Mouse (Mus musculus) neural tube, embryonic 11.5 days (tissue): ENCODE results near the gene Prtn3. TPM values are rescaled to one million over a fixed set of nuclear protein-coding genes. Genes with fewer than 3 reads are reported as not detected.

ENCODE experiments used
- ATAC-seq: fragments of 200-750 bp; cut with Nextera tagmentation; 2 replicates; pipeline ENCODE4 v1.8.0; 2017; ENCODE audit warnings: moderate number of reproducible peaks, mild to moderate bottlenecking, moderate TSS enrichment, moderate library complexity; ENCODE audit not compliant: insufficient read depth, low FRiP score, low TSS enrichment
- DNase-seq: peaks from one replicate; pipeline ENCODE4 v3.0.0-alpha.2; 2015; ENCODE audit warnings: low spot score
- H3K27ac ChIP-seq: fragments of 300-500 bp; sonication (generic); 2 replicates; pipeline ENCODE4 v1.5.1; 2014; ENCODE audit warnings: low read depth, mild to moderate bottlenecking, low read length
- H3K27me3 ChIP-seq: fragments of 300-500 bp; sonication (generic); 2 replicates; pipeline ENCODE4 v1.6.1; 2014; ENCODE audit warnings: mild to moderate bottlenecking, low read length, mixed read lengths; ENCODE audit not compliant: control insufficient read depth, insufficient read depth
- H3K36me3 ChIP-seq: fragments of 300-500 bp; sonication (generic); 2 replicates; pipeline ENCODE4 v1.6.1; 2014; ENCODE audit warnings: mild to moderate bottlenecking, low read length, moderate library complexity, mixed read lengths; ENCODE audit not compliant: control insufficient read depth, insufficient read depth
- H3K4me1 ChIP-seq: fragments of 300-500 bp; sonication (generic); 2 replicates; pipeline ENCODE4 v1.6.1; 2014; ENCODE audit warnings: low read length, mixed read lengths; ENCODE audit not compliant: control insufficient read depth, insufficient read depth
- H3K4me2 ChIP-seq: fragments of 300-500 bp; sonication (generic); 2 replicates; pipeline ENCODE4 v1.6.1; 2014; ENCODE audit warnings: low read depth, mild to moderate bottlenecking, moderate library complexity
- H3K4me3 ChIP-seq: fragments of 300-500 bp; sonication (generic); 2 replicates; pipeline ENCODE4 v1.5.1; 2014; ENCODE audit warnings: low read depth, low read length
- H3K9ac ChIP-seq: fragments of 300-500 bp; sonication (generic); 2 replicates; pipeline ENCODE4 v1.6.1; 2014; ENCODE audit warnings: mild to moderate bottlenecking, low read length
- H3K9me3 ChIP-seq: fragments of 300-500 bp; sonication (generic); 2 replicates; pipeline ENCODE4 v1.6.1; 2016; ENCODE audit warnings: low read length; ENCODE audit not compliant: control insufficient read depth
- WGBS: fragments of 180-500 bp; shearing (Covaris S2); extraction: QIAGEN DNeasy Blood & Tissue Kit; methylation state at CpG from one replicate; pipeline ENCODE4 v1.1.7; 2014; 5-methylcytosine and 5-hydroxymethylcytosine counted together
- polyA plus RNA-seq: library from polyadenylated mRNA; unstranded; fragments of >200 nt; fragmentation: Nextera tagmentation; extraction: Ambion mirVana; gene quantifications from 2 replicates; pipeline ENCODE4 v1.2.1, GENCODE M21; 2014

Prtn3 gene
- polyA plus RNA-seq, 1 experiment from 2014 or later = 12.5 TPM

DNA sequence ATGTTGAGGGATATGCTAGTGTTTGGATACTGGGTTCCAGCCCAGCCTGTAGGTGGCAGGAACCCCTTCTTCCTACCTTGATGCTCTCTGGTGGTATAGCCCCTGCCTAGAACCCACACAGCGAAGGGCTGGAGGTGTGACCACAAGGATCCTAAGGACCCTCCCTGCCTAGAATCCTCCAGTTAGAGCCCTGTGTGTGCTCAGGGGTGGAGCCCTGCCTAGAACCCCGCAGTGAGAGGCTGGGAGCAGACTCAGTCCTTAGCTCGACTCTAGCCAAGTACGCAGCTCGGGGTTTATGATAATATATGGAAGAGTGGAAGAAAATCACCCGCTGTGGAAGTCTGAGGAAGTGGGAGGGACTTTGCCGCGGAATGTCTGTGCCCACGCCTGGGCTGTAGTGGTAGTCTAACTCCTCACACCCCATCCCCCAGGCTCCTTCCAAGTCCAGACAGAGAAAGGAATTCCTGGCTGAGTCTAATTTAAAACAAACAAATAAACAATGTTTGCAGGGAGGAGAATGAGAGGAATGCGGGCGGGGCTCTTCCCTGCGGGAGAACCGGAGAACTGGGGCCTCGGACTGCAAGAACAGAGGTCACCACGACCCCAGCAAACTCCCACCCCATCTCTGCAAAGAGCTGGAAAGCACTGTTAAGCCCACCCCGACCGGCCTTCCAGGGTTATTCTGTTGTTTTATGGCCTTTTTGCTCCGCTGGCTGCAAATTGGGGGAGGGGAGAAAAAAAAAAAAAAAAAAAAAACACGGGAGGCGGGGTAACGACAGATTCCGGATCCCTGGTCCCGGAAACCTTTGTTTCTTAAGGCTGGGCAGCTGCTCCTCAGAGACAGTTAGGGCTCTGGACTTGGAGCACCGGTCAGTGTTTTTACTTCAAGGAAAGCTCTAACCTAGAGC is 33.4 kb upstream of the Prtn3 start:
- peak overlapping the region; percentile 85 for H3K27ac ChIP-seq
- H3K4me1 ChIP-seq = peaks cover 10% of the 10 kb centered on the region
- ATAC-seq (peak; percentile 86), DNase-seq (peak; percentile 72)
- H3K4me2 ChIP-seq = peak overlapping the region; percentile 45
- WGBS = under 1% methylated on average over 24 of the region's 24 CpGs
- H3K9me3 ChIP-seq = no peaks in the 10 kb centered on the region
- H3K36me3 ChIP-seq = no peaks in the 10 kb centered on the region
- peak overlapping the region; percentile 21 for H3K4me3 ChIP-seq
- H3K27me3 ChIP-seq = no peaks in the 10 kb centered on the region
- peak overlapping the region; percentile 63 for H3K9ac ChIP-seq

DNA sequence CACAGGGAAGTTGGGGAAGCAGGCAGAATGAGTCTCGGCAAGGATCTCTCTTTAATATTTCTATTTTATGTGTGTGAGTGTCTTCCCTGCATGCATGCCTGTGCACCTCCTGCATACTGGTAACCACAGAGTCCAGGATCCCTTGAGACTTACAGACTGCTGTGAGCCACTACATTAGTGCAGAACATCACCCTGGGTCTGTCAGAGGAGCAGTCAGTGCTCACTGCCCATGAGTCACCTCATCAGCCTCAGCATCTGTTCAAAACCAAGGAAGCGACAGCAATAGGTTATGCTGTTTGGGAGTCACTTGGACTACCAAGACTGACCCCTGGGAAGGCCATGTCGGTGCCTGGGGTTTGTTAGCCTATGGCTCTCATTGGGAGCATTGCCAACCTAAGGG is 32.0 kb upstream of the Prtn3 start:
- DNase-seq = no peak
- peaks cover 10% of the 10 kb centered on the region for H3K4me1 ChIP-seq
- H3K36me3 ChIP-seq = no peaks in the 10 kb centered on the region
- ATAC-seq = no peak
- H3K4me3 ChIP-seq = no peak overlapping the region
- no peaks in the 10 kb centered on the region for H3K9me3 ChIP-seq
- H3K4me2 ChIP-seq = no peak overlapping the region
- no peaks in the 10 kb centered on the region for H3K27me3 ChIP-seq
- no peak overlapping the region for H3K9ac ChIP-seq
- 75% methylated on average over 3 of the region's 3 CpGs for WGBS
- H3K27ac ChIP-seq = peak overlapping the region; percentile 58; the same call in 1 of the 2 replicates

DNA sequence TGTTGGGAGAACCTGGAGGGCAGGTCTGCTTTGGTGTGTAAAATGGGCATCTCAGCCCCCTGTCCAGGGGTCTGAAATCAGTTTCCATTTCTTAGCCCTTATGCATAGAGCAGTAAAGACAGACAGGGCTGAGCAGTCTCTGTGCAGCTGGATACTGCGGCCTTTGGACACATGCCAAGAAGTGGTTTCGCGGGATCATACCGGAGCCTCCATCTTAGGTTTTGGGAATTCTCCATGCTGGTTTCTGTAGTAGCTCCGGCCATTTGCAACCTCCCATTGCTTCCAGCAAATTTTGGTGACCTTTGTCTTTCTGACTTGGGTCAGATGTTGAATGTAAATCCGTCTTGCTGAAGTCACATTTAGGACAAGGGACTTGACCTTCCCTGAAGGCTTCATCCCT is 30.8 kb upstream of the Prtn3 start:
- no peaks in the 10 kb centered on the region for H3K9me3 ChIP-seq
- H3K36me3 ChIP-seq = no peaks in the 10 kb centered on the region
- no peaks in the 10 kb centered on the region for H3K27me3 ChIP-seq
- WGBS = 80% methylated on average over 6 of the region's 6 CpGs
- no peak for DNase-seq
- H3K9ac ChIP-seq = no peak overlapping the region
- no peak overlapping the region for H3K4me2 ChIP-seq
- peaks cover 10% of the 10 kb centered on the region for H3K4me1 ChIP-seq
- no peak for ATAC-seq
- H3K4me3 ChIP-seq = no peak overlapping the region
- H3K27ac ChIP-seq = no peak overlapping the region

DNA sequence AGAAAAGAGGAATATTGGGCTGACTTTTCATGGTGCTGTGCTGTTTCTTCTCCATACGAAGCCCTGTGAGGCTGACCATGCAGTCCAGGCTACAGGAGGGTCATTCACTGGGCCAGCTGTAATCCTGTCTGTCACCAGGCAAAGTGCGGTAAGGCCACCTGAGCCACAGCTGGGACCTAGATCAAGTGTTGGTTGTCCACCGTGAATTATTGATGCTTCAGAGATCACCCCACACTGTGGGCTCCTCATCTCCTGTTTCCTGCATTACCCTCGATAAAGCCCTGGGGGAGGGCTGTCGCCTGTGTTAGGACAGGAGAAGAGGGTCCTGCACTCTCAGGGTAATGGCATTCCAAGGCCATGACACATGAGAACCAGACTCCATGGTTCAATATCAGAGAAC is 27.7 kb upstream of the Prtn3 start:
- H3K27me3 ChIP-seq = no peaks in the 10 kb centered on the region
- ATAC-seq = no peak
- DNase-seq = no peak
- H3K9me3 ChIP-seq = no peaks in the 10 kb centered on the region
- no peaks in the 10 kb centered on the region for H3K36me3 ChIP-seq
- no peak overlapping the region for H3K9ac ChIP-seq
- no peak overlapping the region for H3K4me2 ChIP-seq
- no peak overlapping the region for H3K4me3 ChIP-seq
- no peak overlapping the region for H3K27ac ChIP-seq
- WGBS = 52% methylated on average over 5 of the region's 5 CpGs
- H3K4me1 ChIP-seq = peaks cover 7% of the 10 kb centered on the region

- peaks cover 20% of the 10 kb centered on the region for H3K4me1 ChIP-seq
- no peaks in the 10 kb centered on the region for H3K36me3 ChIP-seq
- DNase-seq = no peak
- H3K9ac ChIP-seq = no peak overlapping the region
- H3K9me3 ChIP-seq = no peaks in the 10 kb centered on the region
- 82% methylated on average over 8 of the region's 8 CpGs for WGBS
- no peak for ATAC-seq
- no peaks in the 10 kb centered on the region for H3K27me3 ChIP-seq
- no peak overlapping the region for H3K4me3 ChIP-seq
- H3K4me2 ChIP-seq = no peak overlapping the region
- no peak overlapping the region for H3K27ac ChIP-seq
These were observed 24.2 kb upstream of the Prtn3 start for GRCm38 (mm10) chr10:79849941-79850628.

GRCm38 (mm10) chr10:79851653-79852052 is 22.6 kb upstream of the Prtn3 start:
- Histone ChIP-seq H3K36me3 (no peaks in the 10 kb centered on the region; the same call in 1 of the 2 replicates), H3K9me3 (no peaks in the 10 kb centered on the region), H3K4me1 (peaks cover 30% of the 10 kb centered on the region), H3K27ac (peak overlapping the region; percentile 99; the same call in 1 of the 2 replicates), H3K4me2 (peak overlapping the region; percentile 92), H3K4me3 (peak overlapping the region; percentile 8; the same call in 1 of the 2 replicates), H3K9ac (peak overlapping the region; percentile 88), H3K27me3 (no peaks in the 10 kb centered on the region)
- ATAC-seq = no peak
- 79% methylated on average over 3 of the region's 3 CpGs for WGBS
- DNase-seq = no peak

DNA sequence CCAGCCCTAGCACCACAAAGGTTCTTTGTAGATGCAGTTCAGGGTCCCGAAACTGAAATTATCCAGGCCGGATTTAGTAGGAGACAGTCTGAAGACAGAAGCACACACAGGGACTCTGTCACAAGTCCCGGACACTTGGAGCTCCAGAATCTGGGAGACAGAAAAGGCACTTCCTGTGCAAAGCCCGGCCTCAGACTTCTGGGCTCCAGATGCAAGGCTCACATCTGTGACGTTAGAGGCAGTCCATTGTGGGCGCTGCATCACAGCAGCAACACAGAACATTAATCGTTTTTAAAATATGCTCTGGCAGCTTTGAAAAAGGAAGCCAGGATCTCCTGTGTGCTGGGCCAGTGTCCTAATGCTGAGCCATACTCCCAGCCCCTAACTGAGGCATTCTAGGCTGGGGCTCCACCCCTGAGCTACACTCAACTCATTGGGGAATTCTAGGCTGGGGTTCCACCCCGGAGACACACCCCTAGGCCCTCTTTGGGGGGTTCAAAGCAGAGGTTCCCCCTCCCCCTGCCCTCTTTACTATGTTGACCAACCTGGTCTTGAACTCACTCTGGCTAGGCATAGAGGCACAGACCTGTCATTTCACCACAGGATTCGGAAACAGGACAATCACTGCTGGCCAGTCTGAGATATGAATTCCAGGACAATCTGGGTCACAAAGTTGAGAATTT is 22.0 kb upstream of the Prtn3 start:
- no peaks in the 10 kb centered on the region for H3K27me3 ChIP-seq
- DNase-seq (no peak), ATAC-seq (no peak)
- H3K4me2 ChIP-seq = peak overlapping the region; percentile 92
- peak overlapping the region; percentile 99 for H3K4me3 ChIP-seq
- H3K36me3 ChIP-seq = peaks cover 2% of the 10 kb centered on the region; the same call in 1 of the 2 replicates
- peak overlapping the region; percentile 99 for H3K27ac ChIP-seq
- WGBS = 65% methylated on average over 9 of the region's 9 CpGs
- peak overlapping the region; percentile 88 for H3K9ac ChIP-seq
- no peaks in the 10 kb centered on the region for H3K9me3 ChIP-seq
- H3K4me1 ChIP-seq = peaks cover 35% of the 10 kb centered on the region

- Histone ChIP-seq H3K27ac (peak overlapping the region; percentile 99), H3K36me3 (peaks cover 3% of the 10 kb centered on the region), H3K4me3 (peak overlapping the region; percentile 99), H3K9me3 (no peaks in the 10 kb centered on the region), H3K4me1 (peaks cover 41% of the 10 kb centered on the region), H3K9ac (peak overlapping the region; percentile 88), H3K4me2 (peak overlapping the region; percentile 92), H3K27me3 (no peaks in the 10 kb centered on the region)
- ATAC-seq (no peak), DNase-seq (no peak)
- 37% methylated on average over 8 of the region's 8 CpGs for WGBS
These were observed 21.4 kb upstream of the Prtn3 start for GRCm38 (mm10) chr10:79852827-79853226.
